Mouse (Mus musculus) Patski (cell line): Measurements from ENCODE around the gene Lingo1. TPM values are rescaled to one million over a fixed set of nuclear protein-coding genes. Genes with fewer than 3 reads are reported as not detected.

ENCODE experiments used
- ATAC-seq: fragments of 100-300 bp; one replicate; pipeline ENCODE4 v1.8.0; 2021
- CTCF ChIA-PET: fragments of 350-600 bp; sonication (Branson Sonifier 250); formaldehyde crosslinking; loops from one replicate; lab custom pipeline; 2022; ENCODE audit warnings: inconsistent platforms; lab: Charles Lee
- POLR2A ChIA-PET: fragments of 350-600 bp; sonication (Branson Sonifier 250); formaldehyde crosslinking; loops from one replicate; lab custom pipeline; 2022; ENCODE audit warnings: antibody characterized with exemption, inconsistent platforms; lab: Charles Lee
- DNase-seq: peaks from one replicate; pipeline ENCODE4 v3.0.0-alpha.2; 2011; ENCODE audit warnings: low read depth, low spot score
- H3K27me3 ChIP-seq: fragments of 371-371 bp; one replicate; pipeline ENCODE4 v1.5.1; 2021
- CTCF ChIP-seq: fragments of 100-300 bp; IDR thresholded peaks from one replicate; pipeline ENCODE4 v1.5.1; 2021
- in situ Hi-C: fragments of 300-500 bp; cut with MboI; formaldehyde crosslinking; loops from 3 replicates; pipeline ENCODE4 v1.11.1; 2018; ENCODE audit warnings: low pct_unique_long_range_greater_than_20kb, mixed read lengths
- polyA plus RNA-seq: library from polyadenylated mRNA; unstranded; gene quantifications from one replicate; pipeline ENCODE4 v1.2.3, GENCODE M21; 2021

Gene Lingo1
- polyA plus RNA-seq, 1 experiment from 2014 or later = 0.06 TPM

DNA sequence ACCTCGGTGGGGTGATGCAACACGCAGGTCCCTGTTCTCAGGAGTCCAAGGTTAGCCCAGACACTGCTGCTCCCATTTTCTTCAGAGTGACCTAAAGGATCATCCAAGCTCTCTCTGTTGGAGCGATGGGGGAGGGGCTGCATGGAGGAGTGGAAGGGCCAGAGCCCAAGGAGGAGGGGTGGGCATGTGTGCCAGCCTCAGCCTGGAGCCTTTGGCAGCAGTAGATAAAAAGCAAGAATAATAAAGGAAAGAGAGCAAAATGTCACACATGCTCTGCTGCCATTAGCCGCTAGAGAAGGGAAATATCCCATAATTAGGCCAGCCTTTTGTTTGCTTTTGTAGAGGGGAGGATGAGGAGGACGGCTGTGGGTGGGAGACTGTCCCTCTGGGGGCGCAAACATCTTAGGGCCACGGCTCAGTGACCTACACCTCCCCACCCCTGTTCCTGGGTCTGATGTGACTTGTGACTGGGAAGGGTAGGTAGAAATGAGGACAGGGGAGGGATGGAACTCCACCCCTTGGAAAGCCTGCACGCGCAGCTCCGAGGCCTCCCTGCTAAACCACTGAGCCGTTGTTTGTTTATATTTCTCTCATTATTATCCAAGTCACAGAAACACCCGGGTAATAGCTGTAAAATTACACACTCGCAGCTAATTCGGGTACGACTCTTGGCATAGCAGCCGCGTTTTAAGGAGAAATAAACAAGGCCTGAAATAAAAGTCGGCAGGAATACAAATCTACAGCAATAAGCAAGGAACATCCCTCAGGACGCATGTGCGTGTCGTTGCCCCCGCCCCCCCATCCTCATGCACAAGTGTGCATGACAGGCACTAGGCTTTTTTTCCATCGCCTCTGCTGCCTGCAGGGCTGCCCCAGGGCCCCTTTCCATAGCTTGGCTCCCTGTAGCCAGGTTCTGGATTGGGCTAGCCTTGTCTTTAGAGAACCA is 223.5 kb downstream of the Lingo1 start:
- peaks cover 8% of the 10 kb centered on the region for H3K27me3 ChIP-seq
- ChIA-PET POLR2A (no interaction called here), CTCF (interaction anchor here (0.7 kb wide), 1 partner anchor 377 kb away, joined by 3 read pairs; no protein-coding TSS in a partner anchor)
- ATAC-seq (no peak), DNase-seq (no peak)
- in situ Hi-C loops = no loop called here
- no peak for TF ChIP-seq CTCF

Other genes starting within 250 kb of the Lingo1 start
- gene Odf3l1, start 68.2 kb upstream of the Lingo1 start, polyA plus RNA-seq = not detected
- 0.08 TPM for gene Cspg4, start 68.6 kb upstream of the Lingo1 start, polyA plus RNA-seq
- 25.8 TPM for gene Snx33, start 131.9 kb upstream of the Lingo1 start, polyA plus RNA-seq
- 76.3 TPM for gene Imp3, start 141.0 kb upstream of the Lingo1 start, polyA plus RNA-seq
- gene Snupn, start 154.4 kb upstream of the Lingo1 start, polyA plus RNA-seq = 17.0 TPM
- gene Ptpn9, start 198.5 kb upstream of the Lingo1 start, polyA plus RNA-seq = 78.9 TPM